Mouse (Mus musculus) neural tube, embryonic 10.5 days (tissue): Measurements from ENCODE around the gene Zdhhc5.

Experiments
- DNase-seq: peaks from one replicate; pipeline ENCODE4 v3.0.0-alpha.2; 2017; ENCODE audit warnings: low spot score; ENCODE audit errors: extremely low spot score

Gene Zdhhc5

DNA sequence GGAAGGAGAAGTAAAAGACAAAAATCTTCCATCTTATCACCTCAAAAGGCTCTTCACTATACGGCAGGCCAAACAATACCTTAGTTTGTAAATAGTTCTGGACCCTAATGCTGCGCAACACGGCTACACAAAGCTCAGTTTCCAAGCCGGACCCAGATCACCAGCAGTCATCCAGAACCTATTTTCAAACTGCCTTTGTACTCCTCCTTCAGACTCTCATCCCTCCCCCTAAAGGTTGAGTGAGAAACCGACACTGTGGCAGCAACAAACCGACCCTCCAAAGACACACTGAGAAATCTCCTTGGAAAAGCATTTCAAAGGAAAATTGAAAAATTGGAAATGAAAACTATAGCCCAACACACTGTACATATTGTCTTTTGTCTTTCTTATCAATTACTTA is 66.6 kb downstream of the Zdhhc5 start:
- DNase-seq: no peak

DNA sequence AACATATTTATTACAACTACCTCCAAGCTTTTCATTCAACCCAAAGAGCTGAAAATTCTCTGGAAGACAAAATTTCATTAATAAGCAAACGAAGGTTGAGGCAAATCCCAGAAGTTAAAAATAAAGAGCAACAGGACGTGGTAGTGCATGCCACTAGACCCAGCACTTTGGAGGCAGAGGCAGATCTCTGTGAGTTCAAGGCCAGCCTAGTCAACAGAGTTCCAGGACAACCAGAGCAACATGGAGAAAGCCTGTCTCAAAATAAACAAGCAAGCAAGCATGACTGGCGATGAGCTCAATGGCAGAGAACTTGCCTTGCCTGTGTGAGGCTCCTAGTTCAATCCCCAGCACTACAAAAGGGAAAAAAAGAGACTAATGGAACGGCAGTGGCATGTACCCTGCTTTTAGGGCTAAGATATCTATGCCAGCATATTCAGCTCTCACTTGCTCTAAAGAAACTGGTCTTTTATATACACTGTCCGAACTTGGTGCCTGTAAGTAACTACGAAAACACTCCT is 67.9 kb downstream of the Zdhhc5 start:
- no peak for DNase-seq

DNA sequence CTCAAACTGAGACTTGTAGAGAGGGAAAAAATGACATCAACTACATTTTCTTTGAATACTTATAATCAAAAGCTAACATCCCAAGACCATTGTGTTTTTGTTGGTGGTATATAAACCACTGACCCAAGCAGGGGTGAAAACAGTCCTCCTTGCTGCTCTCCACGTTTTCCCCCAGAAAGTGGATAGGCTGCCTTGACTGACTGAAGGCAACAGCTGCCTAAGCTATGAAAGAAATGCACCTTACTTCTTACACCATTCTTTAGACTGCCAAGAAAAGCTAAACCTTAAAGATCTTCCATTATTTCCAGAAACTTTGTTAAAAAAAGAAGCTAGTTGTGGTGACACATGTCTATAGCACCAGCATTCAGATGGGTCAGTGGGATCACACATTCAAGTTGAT is 68.8 kb downstream of the Zdhhc5 start:
- no peak for DNase-seq

DNA sequence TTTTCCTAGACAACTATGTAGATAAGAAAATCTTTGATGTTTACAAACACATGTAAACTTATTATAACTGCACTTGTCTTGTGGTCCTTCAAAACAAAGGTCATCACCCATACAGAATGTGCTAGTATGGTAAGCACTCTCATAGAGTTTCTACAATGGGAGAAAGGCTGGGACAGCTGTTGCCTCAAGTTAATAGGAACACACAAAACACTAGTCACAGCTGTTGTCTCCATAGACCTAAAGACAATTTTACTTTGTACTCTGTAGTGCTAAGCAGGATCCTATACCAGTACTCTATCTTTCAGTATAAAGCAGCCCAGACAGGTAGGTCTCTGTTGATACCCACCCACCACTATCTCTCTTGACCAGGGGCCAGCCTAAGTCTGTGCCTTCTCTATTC is 74.1 kb downstream of the Zdhhc5 start:
- no peak for DNase-seq

DNA sequence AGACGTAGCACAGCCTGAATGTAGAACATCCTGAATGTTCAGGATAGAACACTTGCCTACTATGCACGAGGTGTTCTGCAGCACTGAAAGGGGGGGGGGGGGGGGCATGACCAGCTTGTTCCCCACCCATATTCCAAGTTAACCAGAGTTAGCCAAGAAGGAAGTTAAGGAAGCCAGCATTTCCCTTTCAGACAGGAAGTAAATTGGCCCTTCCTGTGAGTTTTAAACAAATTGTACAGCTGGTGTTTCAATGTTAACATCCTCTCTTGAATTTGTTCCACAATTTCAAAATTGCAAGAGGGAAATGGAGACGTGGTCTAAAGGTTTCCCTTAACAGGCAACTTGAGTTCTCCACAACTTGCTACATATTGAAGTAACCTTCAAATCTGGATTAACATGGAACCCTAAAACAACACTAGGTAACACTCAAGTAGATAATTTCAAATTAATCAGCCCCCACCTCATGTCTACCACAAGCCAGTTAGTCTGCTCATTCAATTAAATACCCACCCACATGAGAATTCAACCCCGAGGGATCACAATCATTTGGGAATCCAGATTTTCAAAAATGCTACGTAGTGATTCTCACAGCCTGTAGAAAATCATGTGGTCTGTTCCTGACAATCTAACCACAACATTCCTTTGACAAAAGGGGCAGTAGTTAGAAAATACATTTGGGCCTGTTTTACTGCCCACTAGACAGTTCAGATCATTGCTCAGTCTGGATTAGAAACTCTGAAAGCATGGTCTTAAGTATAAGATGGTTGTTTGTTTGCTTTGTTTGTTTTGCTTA is 76.4 kb downstream of the Zdhhc5 start:
- DNase-seq: no peak
